Mouse (Mus musculus) CH12.LX (cell line): ENCODE results near the gene Rab3a. TPM values are rescaled to one million over a fixed set of nuclear protein-coding genes. Genes with fewer than 3 reads are reported as not detected.
A peak's percentile ranks its signal among the peaks of the same experiment; 100 is the strongest.

Source experiments
- DNase-seq: peaks from one replicate; pipeline ENCODE4 v3.0.0-alpha.2; 2013; ENCODE audit errors: extremely low read depth
- H3K27ac ChIP-seq: 2 replicates; pipeline ENCODE4 v1.5.1; 2012; ENCODE audit warnings: low read depth, mild to moderate bottlenecking, control low read depth, moderate library complexity; ENCODE audit not compliant: insufficient read depth
- H3K27me3 ChIP-seq: replicated peaks from 2 replicates; pipeline ENCODE3; 2012; ENCODE audit warnings: inconsistent platforms
- H3K36me3 ChIP-seq, 2 experiments: replicated peaks in 1 of 2; 2 replicates each; pipeline versions ENCODE3 to v1.6.1; 2012; ENCODE audit warnings: inconsistent platforms in 1 of 2, low read length in 1 of 2, mild to moderate bottlenecking in 1 of 2, mixed read lengths in 1 of 2, moderate library complexity in 1 of 2; ENCODE audit not compliant: control insufficient read depth in 1 of 2, insufficient read depth in 1 of 2
- H3K4me1 ChIP-seq, 2 experiments: 2 replicates each; pipeline ENCODE4 v1.6.1; 2012; ENCODE audit warnings: inconsistent platforms in 1 of 2, moderate library complexity in 1 of 2; ENCODE audit not compliant: insufficient read depth in 2 of 2, control insufficient read depth in 1 of 2
- H3K4me2 ChIP-seq: 2 replicates; pipeline ENCODE4 v1.6.1; 2012; ENCODE audit warnings: low read depth, mild to moderate bottlenecking, control low read depth; ENCODE audit not compliant: poor library complexity, insufficient read depth, severe bottlenecking
- H3K4me3 ChIP-seq, 3 experiments: fragments of 150-350 bp in 1 of 3; sonication (generic) in 1 of 3; replicated peaks in 1 of 3; 2 replicates each; pipeline versions ENCODE3 to v1.5.1; 2011 to 2012; ENCODE audit warnings: low read depth in 2 of 3, low read length in 2 of 3, mild to moderate bottlenecking in 2 of 3, moderate library complexity in 2 of 3, control low read depth in 1 of 3, improper control_type of control experiment in 1 of 3, inconsistent platforms in 1 of 3, mixed read lengths in 1 of 3; ENCODE audit not compliant: poor library complexity in 1 of 3
- H3K79me2 ChIP-seq: replicated peaks from 2 replicates; pipeline ENCODE4 v1.6.1; 2012; ENCODE audit warnings: mild to moderate bottlenecking, moderate library complexity; ENCODE audit not compliant: control insufficient read depth, poor library complexity, insufficient read depth, severe bottlenecking; ENCODE audit errors: extremely low read depth
- H3K9ac ChIP-seq: 2 replicates; pipeline ENCODE4 v1.6.1; 2012; ENCODE audit warnings: low read depth, mild to moderate bottlenecking, control low read depth, moderate library complexity; ENCODE audit not compliant: insufficient read depth
- H3K9me3 ChIP-seq: replicated peaks from 2 replicates; pipeline ENCODE3; 2012; ENCODE audit warnings: low read length, inconsistent platforms, mixed read lengths
- CHD2 ChIP-seq: IDR thresholded peaks from 2 replicates; pipeline ENCODE4 v1.6.1; 2011; ENCODE audit warnings: low read length, improper control_type of control experiment
- CTCF ChIP-seq, 2 experiments: IDR thresholded peaks in 1 of 2; conservative IDR thresholded peaks in 1 of 2; 2 replicates each; pipeline ENCODE4 v1.5.1; 2011 to 2012; ENCODE audit warnings: low read depth in 2 of 2, low read length in 2 of 2, improper control_type of control experiment in 1 of 2, inconsistent platforms in 1 of 2, mild to moderate bottlenecking in 1 of 2, moderate library complexity in 1 of 2
- E2F4 ChIP-seq: IDR thresholded peaks from 2 replicates; pipeline ENCODE4 v1.6.1; 2011; ENCODE audit warnings: low read depth, low read length, improper control_type of control experiment; ENCODE audit not compliant: insufficient replicate concordance
- ELF1 ChIP-seq: IDR thresholded peaks from 2 replicates; pipeline ENCODE4 v1.6.1; 2014; ENCODE audit warnings: low read depth, mild to moderate bottlenecking, inconsistent platforms, low read length, improper control_type of control experiment
- EP300 ChIP-seq: IDR thresholded peaks from 2 replicates; pipeline ENCODE4 v1.6.1; 2011; ENCODE audit warnings: low read length, improper control_type of control experiment
- ETS1 ChIP-seq: conservative IDR thresholded peaks from 2 replicates; pipeline ENCODE4 v1.6.1; 2012; ENCODE audit warnings: low read depth, mild to moderate bottlenecking, inconsistent platforms, low read length, improper control_type of control experiment, moderate library complexity
- GABPA ChIP-seq: IDR thresholded peaks from 2 replicates; pipeline ENCODE4 v1.6.1; 2012; ENCODE audit warnings: low read depth, low read length, improper control_type of control experiment, inconsistent platforms; ENCODE audit not compliant: insufficient replicate concordance
- HCFC1 ChIP-seq: IDR thresholded peaks from 2 replicates; pipeline ENCODE4 v1.6.1; 2012; ENCODE audit warnings: low read depth, mild to moderate bottlenecking, inconsistent platforms, low read length, improper control_type of control experiment
- KAT2A ChIP-seq: IDR thresholded peaks from 2 replicates; pipeline ENCODE4 v1.6.1; 2012; ENCODE audit warnings: low read length, improper control_type of control experiment, inconsistent platforms; ENCODE audit not compliant: insufficient replicate concordance
- MAFK ChIP-seq: IDR thresholded peaks from 2 replicates; pipeline ENCODE4 v1.6.1; 2011; ENCODE audit warnings: low read length, improper control_type of control experiment; ENCODE audit not compliant: insufficient replicate concordance
- MAX ChIP-seq: IDR thresholded peaks from 2 replicates; pipeline ENCODE4 v1.6.1; 2011; ENCODE audit warnings: low read length, improper control_type of control experiment
- MAZ ChIP-seq: IDR thresholded peaks from 2 replicates; pipeline ENCODE4 v1.6.1; 2012; ENCODE audit warnings: low read depth, mild to moderate bottlenecking, inconsistent platforms, low read length, improper control_type of control experiment, moderate library complexity
- MEF2A ChIP-seq: IDR thresholded peaks from 2 replicates; pipeline ENCODE4 v1.6.1; 2014; ENCODE audit warnings: low read depth, mild to moderate bottlenecking, inconsistent platforms, low read length, improper control_type of control experiment, borderline replicate concordance
- MXI1 ChIP-seq: IDR thresholded peaks from 2 replicates; pipeline ENCODE4 v1.6.1; 2011; ENCODE audit warnings: mild to moderate bottlenecking, low read depth, low read length, improper control_type of control experiment
- MYC ChIP-seq: IDR thresholded peaks from 2 replicates; pipeline ENCODE4 v1.6.1; 2011; ENCODE audit warnings: low read depth, mild to moderate bottlenecking, improper control_type of control experiment, low read length
- NRF1 ChIP-seq: IDR thresholded peaks from 2 replicates; pipeline ENCODE4 v1.6.1; 2014; ENCODE audit warnings: low read depth, mild to moderate bottlenecking, inconsistent platforms, low read length, improper control_type of control experiment, moderate library complexity
- PAX5 ChIP-seq: IDR thresholded peaks from 2 replicates; pipeline ENCODE4 v1.6.1; 2012; ENCODE audit warnings: low read length, inconsistent platforms, mixed read lengths
- POLR2AphosphoS2 ChIP-seq: IDR thresholded peaks from 2 replicates; pipeline ENCODE4 v1.6.1; 2011; ENCODE audit warnings: low read depth, low read length, improper control_type of control experiment
- RAD21 ChIP-seq: IDR thresholded peaks from 2 replicates; pipeline ENCODE4 v1.6.1; 2011; ENCODE audit warnings: low read depth, mild to moderate bottlenecking, low read length, improper control_type of control experiment, moderate library complexity
- SMC3 ChIP-seq: IDR thresholded peaks from 2 replicates; pipeline ENCODE4 v1.6.1; 2011; ENCODE audit warnings: low read depth, low read length, improper control_type of control experiment
- TBP ChIP-seq: conservative IDR thresholded peaks from 2 replicates; pipeline ENCODE4 v1.6.1; 2011; ENCODE audit warnings: low read depth, low read length, improper control_type of control experiment
- TCF12 ChIP-seq: IDR thresholded peaks from 2 replicates; pipeline ENCODE4 v1.6.1; 2014; ENCODE audit warnings: low read depth, mild to moderate bottlenecking, inconsistent platforms, low read length, improper control_type of control experiment
- UBTF ChIP-seq: IDR thresholded peaks from 2 replicates; pipeline ENCODE4 v1.6.1; 2012; ENCODE audit warnings: low read depth, mild to moderate bottlenecking, inconsistent platforms, low read length, improper control_type of control experiment, moderate library complexity
- USF1 ChIP-seq: IDR thresholded peaks from 2 replicates; pipeline ENCODE4 v1.6.1; 2014; ENCODE audit warnings: low read depth, mild to moderate bottlenecking, inconsistent platforms, low read length, improper control_type of control experiment
- USF2 ChIP-seq: conservative IDR thresholded peaks from 2 replicates; pipeline ENCODE4 v1.6.1; 2011; ENCODE audit warnings: low read depth, low read length, improper control_type of control experiment
- ZC3H11A ChIP-seq: IDR thresholded peaks from 2 replicates; pipeline ENCODE4 v1.6.1; 2012; ENCODE audit warnings: low read depth, mild to moderate bottlenecking, inconsistent platforms, low read length, improper control_type of control experiment
- ZKSCAN1 ChIP-seq: IDR thresholded peaks from 2 replicates; pipeline ENCODE4 v1.6.1; 2012; ENCODE audit warnings: low read depth, inconsistent platforms, low read length, improper control_type of control experiment, borderline replicate concordance
- ZMIZ1 ChIP-seq: IDR thresholded peaks from 2 replicates; pipeline ENCODE4 v1.6.1; 2012; ENCODE audit warnings: low read depth, mild to moderate bottlenecking, inconsistent platforms, low read length, improper control_type of control experiment
- ZNF384 ChIP-seq: IDR thresholded peaks from 2 replicates; pipeline ENCODE4 v1.6.1; 2012; ENCODE audit warnings: low read depth, low read length, improper control_type of control experiment, inconsistent platforms
- dilution Hi-C: fragments of 300-500 bp; cut with MboI; formaldehyde crosslinking; loops from 2 replicates; pipeline ENCODE4 v1.14.3; 2020; ENCODE audit warnings: low sequenced_read_pairs; ENCODE audit not compliant: extremely low pct_unique_long_range_greater_than_20kb, extremely low pct_ligation_motif_present
- in situ Hi-C: fragments of 300-500 bp; cut with MboI; formaldehyde crosslinking; loops from 3 replicates; pipeline ENCODE4 v1.14.3; 2019; ENCODE audit warnings: low sequenced_read_pairs, low pct_ligation_motif_present, low pct_unique_long_range_greater_than_20kb, mixed read lengths
- polyA plus RNA-seq: library from polyadenylated mRNA; unstranded; fragments of >175 nt; gene quantifications from 2 replicates; pipeline ENCODE4 v1.2.1, GENCODE M21; 2012; ENCODE audit warnings: low read depth; ENCODE audit not compliant: insufficient read length
- total RNA-seq, 2 experiments: library from RNA; depleted of rRNA; stranded (reverse); fragments of 300-350 nt in 1 of 2; fragments of >200 nt in 1 of 2; gene quantifications; 2 replicates each; pipeline ENCODE4 v1.2.3; 2012 to 2014

Gene Rab3a
- total and polyA plus RNA-seq, 3 experiments: 0.87 to 1.9 (median 0.99) TPM

DNA sequence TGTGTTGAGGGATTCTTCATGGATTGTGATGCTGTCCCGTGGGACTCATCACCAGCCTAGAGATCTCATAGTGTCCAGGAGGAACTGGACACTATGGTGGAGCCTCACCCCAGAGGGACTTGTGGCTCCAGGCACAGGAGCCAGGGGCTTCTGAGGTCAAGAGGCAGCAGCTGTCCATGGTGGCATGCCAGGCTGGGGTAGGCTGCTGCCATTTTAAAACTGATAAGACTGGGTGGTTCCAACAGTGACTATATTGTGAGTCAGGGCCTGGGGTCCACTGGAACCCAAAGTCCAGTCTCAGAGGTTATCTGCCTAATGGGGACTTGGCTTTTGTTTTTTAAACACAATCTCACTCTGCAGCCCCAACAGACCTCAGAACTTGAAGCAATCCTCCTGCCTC is 47.4 kb downstream of the Rab3a start:
- Histone ChIP-seq H3K9me3 (no peaks in the 10 kb centered on the region), H3K4me2 (no peak overlapping the region), H3K4me3 (no peak overlapping the region), H3K36me3 (peaks cover 0 to 1% of the 10 kb centered on the region in 2 experiments), H3K27me3 (peaks cover 6% of the 10 kb centered on the region), H3K79me2 (no peaks in the 10 kb centered on the region), H3K9ac (no peak overlapping the region), H3K27ac (no peak overlapping the region), H3K4me1 (peaks cover 16 to 44% of the 10 kb centered on the region in 2 experiments)
- TF ChIP-seq ELF1: no peak
- TF ChIP-seq RAD21: no peak
- no peak for TF ChIP-seq USF1
- no peak for TF ChIP-seq TBP
- TF ChIP-seq CTCF (conservative IDR thresholded peaks at IDR 0.05 in 1 of 2, IDR thresholded peaks at IDR 0.05 in 1 of 2; ENCODE audit: low read depth in 2 of 2, low read length in 2 of 2): no peak
- TF ChIP-seq TCF12: no peak
- TF ChIP-seq POLR2AphosphoS2: no peak
- no peak for TF ChIP-seq KAT2A
- no peak for TF ChIP-seq UBTF
- TF ChIP-seq MXI1: no peak
- no peak for TF ChIP-seq PAX5
- no peak for TF ChIP-seq ZNF384
- TF ChIP-seq MAX: no peak
- no peak for TF ChIP-seq MAZ
- no peak for TF ChIP-seq ZC3H11A
- in situ Hi-C loops (loop anchor here (5.0 kb wide), 1 partner anchor 35 kb away; no protein-coding TSS in a partner anchor), dilution Hi-C loops (no loop called here)
- DNase-seq: no peak

DNA sequence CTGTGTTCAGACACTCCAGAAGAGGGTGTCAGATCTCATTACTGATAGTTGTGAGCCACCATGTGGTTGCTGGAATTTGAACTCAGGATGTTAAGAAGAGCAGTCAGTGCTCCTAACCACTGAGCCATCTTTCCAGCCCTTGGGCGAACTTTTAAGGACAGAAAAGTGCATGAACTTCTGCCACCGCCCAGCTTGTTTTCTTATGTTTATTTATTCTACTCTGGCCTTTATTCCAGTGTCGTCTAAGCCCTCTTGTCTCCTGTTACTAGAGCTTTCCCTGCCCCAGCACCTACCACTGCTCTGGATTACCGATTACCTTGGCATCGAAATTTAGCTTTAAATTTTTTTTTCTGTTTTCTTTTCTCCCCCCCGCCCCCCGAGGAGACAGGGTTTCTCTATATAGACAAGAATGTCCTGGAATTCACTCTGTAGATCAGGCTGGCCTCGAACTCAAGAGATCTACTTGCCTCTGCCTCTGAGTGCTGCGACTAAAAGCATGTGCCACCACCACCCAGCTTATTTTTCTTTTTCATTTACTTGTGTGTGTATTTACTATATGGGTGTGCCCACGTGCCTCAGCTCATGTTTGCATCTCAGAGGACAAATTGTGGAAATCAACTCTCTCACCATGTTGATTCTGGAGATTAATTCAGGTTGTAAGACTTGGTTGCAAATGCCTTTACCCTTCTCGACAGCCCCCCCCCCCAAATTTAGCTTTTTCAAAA is 48.5 kb downstream of the Rab3a start:
- peaks cover 20 to 50% of the 10 kb centered on the region in 2 experiments for H3K4me1 ChIP-seq
- dilution Hi-C loops: no loop called here
- no peak for DNase-seq
- peaks cover 0 to 1% of the 10 kb centered on the region in 2 experiments for H3K36me3 ChIP-seq
- H3K4me3 ChIP-seq: no peak overlapping the region
- no peaks in the 10 kb centered on the region for H3K9me3 ChIP-seq
- no peak overlapping the region for H3K9ac ChIP-seq
- no peak for TF ChIP-seq ZMIZ1
- TF ChIP-seq ETS1: no peak
- no peak for TF ChIP-seq ZKSCAN1
- no peak for TF ChIP-seq CHD2
- no peak for TF ChIP-seq RAD21
- TF ChIP-seq GABPA: no peak
- no peak for TF ChIP-seq HCFC1
- no peak for TF ChIP-seq CTCF (conservative IDR thresholded peaks at IDR 0.05 in 1 of 2, IDR thresholded peaks at IDR 0.05 in 1 of 2; ENCODE audit: low read depth in 2 of 2, low read length in 2 of 2)
- no peak for TF ChIP-seq ELF1
- no peak for TF ChIP-seq NRF1
- TF ChIP-seq MYC: no peak
- no peak for TF ChIP-seq MAFK
- TF ChIP-seq EP300: no peak
- no peak for TF ChIP-seq SMC3
- TF ChIP-seq ZC3H11A: no peak
- no peak for TF ChIP-seq MEF2A
- TF ChIP-seq E2F4: no peak
- TF ChIP-seq USF2: no peak
- in situ Hi-C loops: loop anchor here (5.0 kb wide), 1 partner anchor 36 kb away; no protein-coding TSS in a partner anchor
- H3K27me3 ChIP-seq: peaks cover 6% of the 10 kb centered on the region
- H3K79me2 ChIP-seq: no peaks in the 10 kb centered on the region
- peak overlapping the region; percentile 93; the same call in 1 of the 2 replicates for H3K4me2 ChIP-seq
- no peak overlapping the region for H3K27ac ChIP-seq
